Mouse (Mus musculus): ENCODE data around the gene Atp2a2.

- TF ChIP-seq CTCF (IDR thresholded peaks at IDR 0.05; ENCODE audit: extremely low read depth, insufficient read depth, insufficient read length, insufficient replicate concordance) (no peak), POLR2A (IDR thresholded peaks at IDR 0.05; ENCODE audit: low read depth, low read length) (no peak)
These were observed 7.6 kb downstream of the Atp2a2 start for GRCm38 (mm10) chr5:122494449-122494848.

Measured in spleen, adult 2 months (tissue).